Mouse (Mus musculus): Measurements from ENCODE around the gene Rgs7bp. TPM values are rescaled to one million over a fixed set of nuclear protein-coding genes. Genes with fewer than 3 reads are reported as not detected.

The Rgs7bp gene
- total and polyA plus RNA-seq, 3 experiments = not detected

DNA sequence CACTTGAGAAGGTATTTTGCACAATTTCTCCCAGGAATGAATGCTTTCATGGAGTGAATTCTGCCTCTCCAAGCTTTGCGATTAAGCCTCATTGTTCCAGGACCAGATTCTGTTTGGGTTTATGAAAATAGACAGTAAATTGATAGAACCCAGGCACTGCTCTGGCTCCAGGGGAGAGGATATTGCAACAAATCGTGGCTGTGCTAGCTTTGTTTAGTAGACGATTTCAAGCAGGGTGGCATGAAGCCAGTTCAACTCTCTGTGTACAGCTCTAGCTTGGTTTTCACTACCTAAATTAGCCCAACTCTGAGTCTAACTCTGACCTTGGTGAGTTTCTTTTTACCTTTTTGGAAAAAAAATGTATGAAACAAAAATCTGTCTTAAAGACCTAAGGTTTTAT, 26.5 kb downstream of the Rgs7bp start:
- Histone ChIP-seq H3K27ac (ENCODE audit: control insufficient read depth, low read depth, low read length) (no peak overlapping the region), H3K4me3 (ENCODE audit: control insufficient read depth in 1 of 2, insufficient read depth in 1 of 2, low read depth in 2 of 2, low read length in 2 of 2) (no peak overlapping the region), H3K27me3 (ENCODE audit: control insufficient read depth in 1 of 2, insufficient read depth in 2 of 2, low read length in 2 of 2) (peaks cover 0 to 1% of the 10 kb centered on the region in 2 experiments; a peak in 1 of 4 replicates), H3K9me3 (replicated peaks; ENCODE audit: insufficient read depth, low read length) (no peaks in the 10 kb centered on the region), H3K4me1 (ENCODE audit: control insufficient read depth in 1 of 2, insufficient read depth in 2 of 2, low read length in 2 of 2) (no peaks in the 10 kb centered on the region), H3K79me2 (ENCODE audit: control insufficient read depth, insufficient read depth, low read length, poor library complexity) (no peaks in the 10 kb centered on the region), H3K36me3 (ENCODE audit: control insufficient read depth in 1 of 2, insufficient read depth in 2 of 2, low read length in 2 of 2) (no peaks in the 10 kb centered on the region), H3K9ac (ENCODE audit: control insufficient read depth, low read depth, low read length, poor library complexity, severe bottlenecking) (no peak overlapping the region)
- DNase-seq (ENCODE audit: low read depth, low spot score) = no peak
- TF ChIP-seq GATA1 (IDR thresholded peaks at IDR 0.05; ENCODE audit: low read depth, low read length) (no peak), MAX (IDR thresholded peaks at IDR 0.05; ENCODE audit: low read length) (no peak), MXI1 (IDR thresholded peaks at IDR 0.05; ENCODE audit: low read depth, low read length) (no peak), NELFE (IDR thresholded peaks at IDR 0.05; ENCODE audit: low read depth, low read length) (no peak), MAFK (IDR thresholded peaks at IDR 0.05; ENCODE audit: borderline replicate concordance, low read depth, low read length) (no peak), ETS1 (IDR thresholded peaks at IDR 0.05; ENCODE audit: low read depth, low read length) (no peak), ZMIZ1 (IDR thresholded peaks at IDR 0.05; ENCODE audit: low read depth, low read length) (no peak), MAZ (IDR thresholded peaks at IDR 0.05; ENCODE audit: low read depth, low read length) (no peak), POLR2AphosphoS5 (IDR thresholded peaks at IDR 0.05; ENCODE audit: borderline replicate concordance, low read depth, low read length) (no peak), GABPA (IDR thresholded peaks at IDR 0.05; ENCODE audit: low read depth, low read length) (no peak), CHD2 (IDR thresholded peaks at IDR 0.05; ENCODE audit: low read length) (no peak), UBTF (IDR thresholded peaks at IDR 0.05; ENCODE audit: borderline replicate concordance, insufficient read depth, low read depth, low read length) (no peak)

DNA sequence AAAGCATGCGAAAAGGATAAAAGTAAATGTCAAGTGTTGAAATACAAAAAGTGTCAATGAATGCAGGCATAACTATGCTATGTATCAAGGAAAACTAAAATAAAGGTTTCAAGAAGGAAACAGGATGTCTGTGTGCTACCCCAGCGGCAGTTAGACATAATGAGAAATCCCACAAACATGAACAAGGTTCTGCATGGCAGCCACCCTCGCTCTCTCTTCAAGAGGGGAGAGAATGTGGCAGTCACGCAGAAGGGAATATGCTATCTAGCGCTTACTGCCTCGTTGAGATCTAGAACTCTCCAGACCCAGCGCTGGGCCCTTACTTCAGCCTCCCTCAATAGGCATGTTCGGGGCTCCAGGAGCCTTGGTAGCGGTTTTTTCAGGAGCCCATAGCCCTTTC, 38.2 kb downstream of the Rgs7bp start:
- DNase-seq (ENCODE audit: low read depth, low spot score) = no peak
- Histone ChIP-seq H3K79me2 (ENCODE audit: control insufficient read depth, insufficient read depth, low read length, poor library complexity) (no peaks in the 10 kb centered on the region), H3K9me3 (replicated peaks; ENCODE audit: insufficient read depth, low read length) (no peaks in the 10 kb centered on the region), H3K36me3 (ENCODE audit: control insufficient read depth in 1 of 2, insufficient read depth in 2 of 2, low read length in 2 of 2) (no peaks in the 10 kb centered on the region), H3K9ac (ENCODE audit: control insufficient read depth, low read depth, low read length, poor library complexity, severe bottlenecking) (no peak overlapping the region), H3K27ac (ENCODE audit: control insufficient read depth, low read depth, low read length) (no peak overlapping the region), H3K4me3 (ENCODE audit: control insufficient read depth in 1 of 2, insufficient read depth in 1 of 2, low read depth in 2 of 2, low read length in 2 of 2) (no peak overlapping the region), H3K27me3 (ENCODE audit: control insufficient read depth in 1 of 2, insufficient read depth in 2 of 2, low read length in 2 of 2) (no peaks in the 10 kb centered on the region), H3K4me1 (ENCODE audit: control insufficient read depth in 1 of 2, insufficient read depth in 2 of 2, low read length in 2 of 2) (no peaks in the 10 kb centered on the region)
- TF ChIP-seq CTCF (IDR thresholded peaks at IDR 0.05 in 2 of 3, conservative IDR thresholded peaks at IDR 0.05 in 1 of 3; ENCODE audit: control insufficient read depth in 1 of 3, insufficient read depth in 1 of 3, low read depth in 2 of 3, low read length in 3 of 3, poor library complexity in 1 of 3, severe bottlenecking in 1 of 3) = no peak
- no peak for TF ChIP-seq POLR2AphosphoS5 (IDR thresholded peaks at IDR 0.05; ENCODE audit: borderline replicate concordance, low read depth, low read length)
- TF ChIP-seq ETS1 (IDR thresholded peaks at IDR 0.05; ENCODE audit: low read depth, low read length) = no peak

DNA sequence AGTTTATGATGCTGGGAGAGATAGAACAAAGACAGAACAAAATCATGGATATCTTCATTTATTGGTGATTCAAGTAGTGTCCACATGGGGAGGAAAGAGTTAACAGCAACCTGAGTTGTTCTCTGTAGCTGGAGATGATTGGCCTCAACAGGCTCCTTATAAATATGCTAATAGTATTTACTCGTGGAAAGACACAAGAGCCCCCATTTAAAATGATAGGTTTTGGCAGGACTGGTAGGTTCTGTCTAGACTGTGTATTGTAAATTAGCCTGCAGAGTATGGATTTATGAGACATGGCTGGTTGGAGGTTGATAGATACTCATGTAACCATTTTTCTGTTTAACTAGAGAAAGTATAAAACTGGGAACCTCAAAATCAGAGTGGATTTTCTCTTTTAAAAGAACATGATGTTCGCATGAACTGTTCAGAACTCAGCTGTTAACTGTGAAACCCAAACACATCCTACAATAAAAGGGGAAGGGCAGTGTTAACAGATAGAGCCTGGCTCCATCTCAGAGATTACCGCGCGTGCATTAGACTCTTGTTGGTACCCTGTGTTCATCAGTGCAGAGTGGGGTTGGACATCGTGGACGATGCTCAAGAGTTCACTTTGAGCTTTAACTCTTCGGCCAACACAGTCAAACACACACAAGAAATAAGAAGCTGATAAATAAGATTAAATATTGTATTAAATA, 38.9 kb downstream of the Rgs7bp start:
- Histone ChIP-seq H3K4me1 (ENCODE audit: control insufficient read depth in 1 of 2, insufficient read depth in 2 of 2, low read length in 2 of 2) (no peaks in the 10 kb centered on the region), H3K4me3 (ENCODE audit: control insufficient read depth in 1 of 2, insufficient read depth in 1 of 2, low read depth in 2 of 2, low read length in 2 of 2) (no peak overlapping the region), H3K9ac (ENCODE audit: control insufficient read depth, low read depth, low read length, poor library complexity, severe bottlenecking) (no peak overlapping the region), H3K36me3 (ENCODE audit: control insufficient read depth in 1 of 2, insufficient read depth in 2 of 2, low read length in 2 of 2) (no peaks in the 10 kb centered on the region), H3K27ac (ENCODE audit: control insufficient read depth, low read depth, low read length) (no peak overlapping the region), H3K79me2 (ENCODE audit: control insufficient read depth, insufficient read depth, low read length, poor library complexity) (no peaks in the 10 kb centered on the region), H3K9me3 (replicated peaks; ENCODE audit: insufficient read depth, low read length) (no peaks in the 10 kb centered on the region), H3K27me3 (ENCODE audit: control insufficient read depth in 1 of 2, insufficient read depth in 2 of 2, low read length in 2 of 2) (no peaks in the 10 kb centered on the region)
- no peak for DNase-seq (ENCODE audit: low read depth, low spot score)
- TF ChIP-seq UBTF (IDR thresholded peaks at IDR 0.05; ENCODE audit: borderline replicate concordance, insufficient read depth, low read depth, low read length) (no peak), USF1 (IDR thresholded peaks at IDR 0.05; ENCODE audit: low read depth, low read length) (no peak), KAT2A (conservative IDR thresholded peaks at IDR 0.05; ENCODE audit: low read depth, low read length) (no peak), RAD21 (IDR thresholded peaks at IDR 0.05; ENCODE audit: low read depth, low read length) (no peak), CHD1 (IDR thresholded peaks at IDR 0.05; ENCODE audit: low read depth, low read length) (no peak), SMC3 (IDR thresholded peaks at IDR 0.05; ENCODE audit: low read depth, low read length) (no peak), GATA1 (IDR thresholded peaks at IDR 0.05; ENCODE audit: low read depth, low read length) (no peak), ZNF384 (IDR thresholded peaks at IDR 0.05; ENCODE audit: low read depth, low read length) (no peak), HCFC1 (IDR thresholded peaks at IDR 0.05; ENCODE audit: low read depth, low read length) (no peak), NRF1 (IDR thresholded peaks at IDR 0.05; ENCODE audit: insufficient read depth, low read depth, low read length, poor library complexity, severe bottlenecking) (no peak), GABPA (IDR thresholded peaks at IDR 0.05; ENCODE audit: low read depth, low read length) (no peak), MYB (IDR thresholded peaks at IDR 0.05; ENCODE audit: low read depth, low read length) (no peak), MAFK (IDR thresholded peaks at IDR 0.05; ENCODE audit: borderline replicate concordance, low read depth, low read length) (no peak), POLR2A (IDR thresholded peaks at IDR 0.05; ENCODE audit: control insufficient read depth in 1 of 2, insufficient read depth in 1 of 2, low read depth in 1 of 2, low read length in 2 of 2, poor library complexity in 1 of 2) (no peak), MXI1 (IDR thresholded peaks at IDR 0.05; ENCODE audit: low read depth, low read length) (no peak), MEF2A (IDR thresholded peaks at IDR 0.05; ENCODE audit: extremely low read depth, insufficient replicate concordance, low read depth, low read length, poor library complexity, severe bottlenecking) (no peak), NELFE (IDR thresholded peaks at IDR 0.05; ENCODE audit: low read depth, low read length) (no peak)

Data from MEL (cell line).